Mouse (Mus musculus) testis, postnatal 10 days (tissue): ENCODE data around the gene Chsy1.
"Not testable (repeated sequence)": the region's sequence is repeated elsewhere in the genome, so short reads cannot be mapped to it uniquely, and the experiment has no call there.

ENCODE experiments used
- DNase-seq: peaks from one replicate; pipeline ENCODE4 v3.0.0; 2021; ENCODE audit warnings: low spot score

The Chsy1 gene

GRCm38 (mm10) chr7:66176929-66177328 lies 67.6 kb downstream of the Chsy1 start:
- no peak for DNase-seq

- no peak for DNase-seq
Observed at GRCm38 (mm10) chr7:66178101-66178500, 68.8 kb downstream of the Chsy1 start.

GRCm38 (mm10) chr7:66179120-66179581 lies 69.8 kb downstream of the Chsy1 start:
- DNase-seq = no peak

- DNase-seq = no peak
Observed at GRCm38 (mm10) chr7:66179711-66180110, 70.4 kb downstream of the Chsy1 start.

GRCm38 (mm10) chr7:66180260-66180659 lies 70.9 kb downstream of the Chsy1 start:
- no peak for DNase-seq

- no peak for DNase-seq
Observed at GRCm38 (mm10) chr7:66180711-66181365, 71.5 kb downstream of the Chsy1 start.

- DNase-seq = no peak
Observed at GRCm38 (mm10) chr7:66182075-66182715, 72.9 kb downstream of the Chsy1 start.

GRCm38 (mm10) chr7:66183404-66183803 lies 74.1 kb downstream of the Chsy1 start:
- DNase-seq = no peak

GRCm38 (mm10) chr7:66184026-66184425 lies 74.7 kb downstream of the Chsy1 start:
- DNase-seq = no peak

- DNase-seq = no peak
Observed at GRCm38 (mm10) chr7:66185370-66185769, 76.1 kb downstream of the Chsy1 start.

- no peak for DNase-seq
Observed at GRCm38 (mm10) chr7:66187581-66188231, 78.4 kb downstream of the Chsy1 start.

- DNase-seq = not testable (repeated sequence)
Observed at GRCm38 (mm10) chr7:66190385-66190784, 81.1 kb downstream of the Chsy1 start.

GRCm38 (mm10) chr7:66194511-66194910 lies 85.2 kb downstream of the Chsy1 start:
- DNase-seq = no peak

- no peak for DNase-seq
Observed at GRCm38 (mm10) chr7:66195881-66196280, 86.6 kb downstream of the Chsy1 start.

GRCm38 (mm10) chr7:66196609-66197445 lies 87.5 kb downstream of the Chsy1 start:
- DNase-seq = no peak

GRCm38 (mm10) chr7:66198416-66198815 lies 89.1 kb downstream of the Chsy1 start:
- no peak for DNase-seq

GRCm38 (mm10) chr7:66199391-66199831 lies 90.1 kb downstream of the Chsy1 start:
- DNase-seq = no peak

- DNase-seq = no peak
Observed at GRCm38 (mm10) chr7:66200383-66200782, 91.1 kb downstream of the Chsy1 start.

GRCm38 (mm10) chr7:66200791-66201450 lies 91.6 kb downstream of the Chsy1 start:
- DNase-seq = no peak

- no peak for DNase-seq
Observed at GRCm38 (mm10) chr7:66201657-66202056, 92.3 kb downstream of the Chsy1 start.

- DNase-seq = no peak
Observed at GRCm38 (mm10) chr7:66209920-66210319, 100.6 kb downstream of the Chsy1 start.

- no peak for DNase-seq
Observed at GRCm38 (mm10) chr7:66212887-66213286, 103.6 kb downstream of the Chsy1 start.
